Mouse (Mus musculus): ENCODE results near the gene Tmem138.

DNA sequence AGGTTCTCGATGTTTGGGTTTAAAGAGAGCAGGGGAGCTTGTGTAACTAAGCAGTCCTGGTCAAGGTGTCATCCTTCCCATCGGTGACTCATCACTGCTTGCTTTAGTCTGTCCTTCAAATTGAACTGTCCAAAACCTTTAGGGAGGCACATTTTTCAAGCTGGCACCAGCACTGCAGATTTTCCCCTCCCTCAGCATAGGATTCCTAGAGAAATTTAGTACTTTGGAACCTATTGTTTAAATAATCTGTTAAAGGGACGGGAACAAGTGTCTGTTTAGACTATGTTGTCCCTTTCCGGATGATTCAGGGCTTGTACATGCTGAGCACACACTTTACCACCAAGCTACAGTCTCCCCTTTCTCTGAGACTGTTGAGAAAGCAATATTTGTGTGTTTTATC, 11.9 kb downstream of the Tmem138 start:
- no peak for TF ChIP-seq CTCF (IDR thresholded peaks at IDR 0.05; ENCODE audit: extremely low read depth, insufficient read depth, insufficient read length, insufficient replicate concordance)
- TF ChIP-seq POLR2A (IDR thresholded peaks at IDR 0.05; ENCODE audit: low read depth, low read length) = no peak
